Mouse (Mus musculus) C2C12 (cell line): Measurements from ENCODE around the gene 9230102O04Rik.

Experiments
- CEBPB ChIP-seq: IDR thresholded peaks from one replicate; pipeline ENCODE4 v1.6.1; 2011; ENCODE audit warnings: low read depth, mild to moderate bottlenecking, control low read depth, moderate library complexity
- CTCF ChIP-seq: IDR thresholded peaks from one replicate; pipeline ENCODE4 v1.5.1; 2011; ENCODE audit not compliant: control insufficient read depth, insufficient read depth, insufficient read length
- FOSL1 ChIP-seq: IDR thresholded peaks from one replicate; pipeline ENCODE4 v1.8.0; 2011; ENCODE audit warnings: mild to moderate bottlenecking, low read length; ENCODE audit not compliant: poor library complexity, insufficient read depth, severe bottlenecking
- MAX ChIP-seq: IDR thresholded peaks from one replicate; pipeline ENCODE4 v1.6.1; 2011; ENCODE audit warnings: mild to moderate bottlenecking, control low read depth
- MYOD1 ChIP-seq: IDR thresholded peaks from one replicate; pipeline ENCODE4 v1.6.1; 2011; ENCODE audit warnings: low read depth; ENCODE audit not compliant: control insufficient read depth, insufficient read length
- MYOG ChIP-seq: IDR thresholded peaks from one replicate; pipeline ENCODE4 v1.6.1; 2011; ENCODE audit not compliant: control insufficient read depth, insufficient read length; ENCODE audit errors: extremely low read depth
- USF1 ChIP-seq: IDR thresholded peaks from one replicate; pipeline ENCODE4 v1.6.1; 2011; ENCODE audit warnings: low read depth, mild to moderate bottlenecking, control low read depth, moderate library complexity

- TF ChIP-seq CTCF: no peak
- TF ChIP-seq MAX: no peak
- no peak for TF ChIP-seq MYOG
- no peak for TF ChIP-seq CEBPB
- TF ChIP-seq USF1: no peak
- TF ChIP-seq MYOD1: no peak
- TF ChIP-seq FOSL1: no peak
Observed at GRCm38 (mm10) chr2:9835195-9835594, 54.1 kb downstream of the 9230102O04Rik start.
